Mouse (Mus musculus): ENCODE data around the gene Cilp2. TPM values are rescaled to one million over a fixed set of nuclear protein-coding genes. Genes with fewer than 3 reads are reported as not detected.
A peak's percentile ranks its signal among the peaks of the same experiment; 100 is the strongest.

Gene Cilp2
- total RNA-seq (2014; rRNA removed) (13.5 and 13.8 TPM in 2 replicates), polyA plus RNA-seq (2015; fragmentation: Nextera tagmentation; extraction: Ambion mirVana) (9.5 and 10.1 TPM in 2 replicates)

DNA sequence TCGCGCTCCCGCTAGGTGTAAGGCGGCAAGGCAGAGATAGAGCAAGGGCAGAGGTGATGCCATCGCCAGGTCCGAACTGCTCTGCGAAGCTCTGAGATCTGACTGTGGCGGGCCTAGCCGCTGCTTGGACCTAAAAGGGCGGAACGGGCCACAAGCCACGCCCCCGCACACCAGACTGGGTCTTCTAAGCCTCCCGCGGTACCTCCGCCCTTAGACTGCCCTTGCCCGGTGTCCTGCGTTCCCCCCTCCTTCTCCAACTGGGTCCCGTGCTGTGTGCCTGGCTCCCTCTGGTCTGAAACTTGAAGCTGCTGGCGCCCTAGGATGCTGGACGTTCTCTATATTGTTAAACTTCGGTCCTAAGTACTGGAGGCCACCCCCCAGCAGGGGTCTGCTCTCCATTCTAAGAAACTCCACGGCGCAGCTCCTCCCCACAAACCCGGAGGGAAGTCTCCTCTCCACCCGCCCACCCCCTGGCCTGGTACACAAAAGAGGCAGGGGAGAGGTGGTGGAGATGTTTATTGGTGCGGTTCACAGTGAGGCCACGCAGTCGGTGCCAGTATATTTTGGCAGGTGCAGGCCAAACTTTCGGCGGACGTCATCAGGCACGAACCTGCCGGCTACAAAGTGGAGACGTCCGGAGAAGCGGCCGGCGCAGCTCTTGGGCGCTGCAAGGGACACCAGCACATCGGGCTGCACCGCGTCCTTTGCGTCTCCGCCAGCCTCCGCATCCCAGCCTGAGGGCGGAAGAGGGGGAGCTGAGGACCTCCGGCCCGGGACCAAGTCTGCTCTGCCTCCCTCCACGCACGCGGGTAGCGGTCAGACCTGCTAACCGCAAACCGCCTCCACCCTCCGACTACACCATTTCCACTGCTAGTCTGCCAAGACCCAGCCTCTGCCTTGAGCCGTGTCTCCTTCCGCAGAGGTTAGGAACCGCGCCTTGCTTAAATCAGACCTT is at the start of gene Cilp2:
Gene Cilp2 (minus strand): TSS at position 399 of the 955 bp plus-strand sequence.
- peak; percentile 16 for DNase-seq
- Histone ChIP-seq H3K4me3 (ENCODE audit: low read depth, low read length) (peak within 1 kb of the TSS; percentile 23), H3K9ac (0 out of 2 replicates have a peak within 1 kb of the TSS, but pooled peaks have one; percentile 22), H3K27ac (ENCODE audit: low read depth, low read length) (no peak within 1 kb of the TSS), H3K4me2 (ENCODE audit: low read depth) (peak within 1 kb of the TSS; percentile 46), H3K4me1 (ENCODE audit: insufficient read depth) (no peaks in the 10 kb centered on the region), H3K36me3 (ENCODE audit: insufficient read depth) (peaks cover 3% of the 10 kb centered on the region), H3K9me3 (ENCODE audit: low read length) (no peaks in the 10 kb centered on the region), H3K27me3 (ENCODE audit: insufficient read depth, low read length) (peaks cover 68% of the 10 kb centered on the region)
- WGBS = 1% methylated on average over 57 of the region's 60 CpGs
- ATAC-seq = peak; percentile 16; the same call in 1 of the 2 replicates
- TF ChIP-seq CTCF (IDR thresholded peaks at IDR 0.05; ENCODE audit: low read depth) = no peak

DNA sequence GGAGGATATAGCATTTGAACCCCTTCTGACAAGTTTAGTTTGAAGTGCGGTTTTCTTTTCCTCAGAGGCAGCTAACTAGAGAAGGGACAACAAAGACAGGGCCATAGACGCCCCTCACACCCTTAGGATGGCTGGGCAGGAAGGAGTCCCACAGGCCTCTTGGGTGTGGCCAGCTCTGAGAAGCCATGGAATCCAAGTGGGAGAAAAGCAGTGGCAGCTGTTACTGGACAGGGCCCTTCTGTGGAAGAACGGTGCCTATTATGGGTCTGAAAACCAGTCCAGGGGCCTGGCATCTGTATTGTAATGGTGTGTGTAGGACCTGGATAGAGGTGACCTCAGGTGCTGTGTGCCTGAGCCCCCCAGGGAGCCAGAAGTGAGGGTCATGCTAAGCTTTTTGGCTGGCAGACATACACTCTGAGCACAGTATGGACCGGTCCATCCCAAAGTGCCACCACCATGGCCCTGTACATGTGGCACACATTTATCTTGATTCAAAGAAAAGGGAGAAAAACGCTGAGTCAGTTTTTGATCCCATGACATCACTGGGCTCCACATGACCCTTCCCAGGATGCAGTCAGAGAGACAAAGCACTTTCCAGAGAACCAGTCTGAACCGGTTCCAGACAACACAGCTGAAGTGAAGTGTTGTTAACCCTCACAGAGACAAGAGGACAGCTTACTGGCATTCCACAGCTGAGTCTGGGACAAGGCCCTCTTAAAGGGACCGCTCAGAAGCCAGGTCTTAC is 48.7 kb upstream of the Cilp2 start:
- Histone ChIP-seq H3K9me3 (ENCODE audit: low read length) (no peaks in the 10 kb centered on the region), H3K9ac (peak overlapping the region; percentile 14; the same call in 1 of the 2 replicates), H3K27me3 (ENCODE audit: insufficient read depth, low read length) (no peaks in the 10 kb centered on the region), H3K4me3 (ENCODE audit: low read depth, low read length) (no peak overlapping the region), H3K36me3 (ENCODE audit: insufficient read depth) (peaks cover 5% of the 10 kb centered on the region; the same call in 1 of the 2 replicates), H3K27ac (ENCODE audit: low read depth, low read length) (0 out of 2 replicates have a peak overlapping the region, but pooled peaks have one; percentile 40), H3K4me1 (ENCODE audit: insufficient read depth) (no peaks in the 10 kb centered on the region), H3K4me2 (ENCODE audit: low read depth) (no peak overlapping the region)
- ATAC-seq (peak; percentile 96), DNase-seq (peak; percentile 27)
- 60% methylated on average over 7 of the region's 7 CpGs for WGBS
- TF ChIP-seq CTCF (IDR thresholded peaks at IDR 0.05; ENCODE audit: low read depth) = no peak

DNA sequence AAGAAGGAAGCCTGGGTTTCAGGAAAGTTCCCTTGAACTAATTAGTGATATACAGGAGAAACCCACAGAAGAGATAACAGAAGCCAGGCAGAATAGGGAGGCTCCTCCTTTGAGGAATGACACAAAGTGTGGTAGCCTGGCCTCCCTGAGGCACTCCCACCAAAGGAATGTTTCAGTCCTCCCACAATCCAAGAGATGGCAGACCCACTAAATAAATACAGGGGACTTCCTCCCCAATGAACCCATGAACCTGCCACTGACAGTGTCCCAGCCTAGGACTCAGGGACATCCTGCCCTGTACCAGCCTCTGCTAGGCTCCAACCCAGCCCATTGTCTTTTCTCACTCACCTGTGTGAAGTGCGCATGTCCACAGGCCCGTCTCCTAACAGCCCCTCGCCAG is 47.9 kb upstream of the Cilp2 start:
- 93% methylated on average over 3 of the region's 3 CpGs for WGBS
- Histone ChIP-seq H3K27me3 (ENCODE audit: insufficient read depth, low read length) (no peaks in the 10 kb centered on the region), H3K9ac (no peak overlapping the region), H3K27ac (ENCODE audit: low read depth, low read length) (no peak overlapping the region), H3K4me1 (ENCODE audit: insufficient read depth) (no peaks in the 10 kb centered on the region), H3K9me3 (ENCODE audit: low read length) (no peaks in the 10 kb centered on the region), H3K36me3 (ENCODE audit: insufficient read depth) (peaks cover 5% of the 10 kb centered on the region; the same call in 1 of the 2 replicates), H3K4me2 (ENCODE audit: low read depth) (no peak overlapping the region), H3K4me3 (ENCODE audit: low read depth, low read length) (no peak overlapping the region)
- DNase-seq (no peak), ATAC-seq (no peak)
- TF ChIP-seq CTCF (IDR thresholded peaks at IDR 0.05; ENCODE audit: low read depth) = no peak

DNA sequence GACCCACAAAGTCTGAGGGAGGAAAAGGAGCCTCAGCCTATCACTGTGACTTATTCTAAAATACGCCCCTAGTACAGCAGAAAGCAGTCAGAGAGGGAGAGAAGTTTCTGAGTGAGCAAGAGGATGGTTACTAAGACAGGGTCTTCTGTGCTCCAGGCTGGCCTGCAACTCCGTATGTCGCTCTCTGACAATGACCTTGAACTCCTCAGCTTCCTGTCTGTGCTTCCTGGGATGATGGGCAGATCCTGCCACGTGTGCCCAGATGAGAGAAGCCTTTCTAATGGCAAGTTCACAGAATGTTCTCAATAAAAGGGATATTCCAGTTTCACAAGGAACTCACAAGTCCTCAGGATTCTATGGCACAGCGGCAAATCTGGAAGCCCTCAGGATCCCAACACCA is 47.1 kb upstream of the Cilp2 start:
- Histone ChIP-seq H3K4me3 (ENCODE audit: low read depth, low read length) (no peak overlapping the region), H3K4me1 (ENCODE audit: insufficient read depth) (no peaks in the 10 kb centered on the region), H3K9ac (no peak overlapping the region), H3K9me3 (ENCODE audit: low read length) (no peaks in the 10 kb centered on the region), H3K4me2 (ENCODE audit: low read depth) (no peak overlapping the region), H3K36me3 (ENCODE audit: insufficient read depth) (peaks cover 5% of the 10 kb centered on the region; the same call in 1 of the 2 replicates), H3K27ac (ENCODE audit: low read depth, low read length) (no peak overlapping the region), H3K27me3 (ENCODE audit: insufficient read depth, low read length) (no peaks in the 10 kb centered on the region)
- no peak for ATAC-seq
- no peak for DNase-seq
- WGBS = 91% methylated on average over 5 of the region's 5 CpGs
- no peak for TF ChIP-seq CTCF (IDR thresholded peaks at IDR 0.05; ENCODE audit: low read depth)

DNA sequence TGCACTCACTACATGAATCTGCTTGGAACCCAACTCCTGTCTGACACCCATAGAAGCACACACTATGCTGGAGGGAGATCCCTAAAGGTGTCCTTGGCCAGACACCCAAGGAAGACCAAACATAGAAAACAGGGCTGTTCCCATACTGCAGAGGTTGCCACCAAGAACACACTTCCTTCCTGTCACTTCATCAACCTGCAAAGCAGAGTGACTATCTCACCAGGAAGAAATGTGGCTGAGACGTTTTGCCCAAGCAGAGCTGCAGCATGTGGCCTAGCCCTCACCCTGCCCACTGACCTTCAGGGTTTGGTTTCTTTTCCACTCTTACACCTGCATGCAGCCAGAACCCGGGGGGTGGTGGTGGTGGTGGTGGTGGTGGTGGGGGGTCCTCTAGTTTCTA is 46.3 kb upstream of the Cilp2 start:
- DNase-seq (no peak), ATAC-seq (no peak)
- WGBS = 82% methylated on average over 2 of the region's 2 CpGs
- peaks cover 5% of the 10 kb centered on the region; the same call in 1 of the 2 replicates for H3K36me3 ChIP-seq (ENCODE audit: insufficient read depth)
- no peaks in the 10 kb centered on the region for H3K4me1 ChIP-seq (ENCODE audit: insufficient read depth)
- no peak overlapping the region for H3K27ac ChIP-seq (ENCODE audit: low read depth, low read length)
- H3K27me3 ChIP-seq (ENCODE audit: insufficient read depth, low read length) = no peaks in the 10 kb centered on the region
- H3K4me2 ChIP-seq (ENCODE audit: low read depth) = no peak overlapping the region
- H3K9me3 ChIP-seq (ENCODE audit: low read length) = no peaks in the 10 kb centered on the region
- H3K9ac ChIP-seq = no peak overlapping the region
- H3K4me3 ChIP-seq (ENCODE audit: low read depth, low read length) = no peak overlapping the region
- TF ChIP-seq CTCF (IDR thresholded peaks at IDR 0.05; ENCODE audit: low read depth) = no peak

DNA sequence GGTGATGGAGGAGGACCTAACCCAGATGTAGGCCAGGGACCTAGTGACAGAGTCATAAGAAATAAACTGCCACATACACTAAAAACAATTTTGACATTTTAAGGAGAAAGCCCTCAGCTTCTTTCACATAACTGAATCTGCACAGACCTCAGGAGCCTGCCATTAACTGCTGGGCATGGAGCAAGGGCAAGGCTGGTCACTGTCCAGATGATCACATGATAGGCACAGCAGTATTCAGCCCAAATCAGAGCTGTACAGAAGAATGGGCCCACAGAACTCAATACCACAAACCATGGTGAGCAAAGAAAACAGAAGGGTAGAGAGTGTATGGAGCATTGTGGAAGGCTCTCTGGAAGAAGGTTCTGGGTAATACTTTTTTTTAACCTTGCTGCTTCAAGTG is 39.4 kb upstream of the Cilp2 start:
- Histone ChIP-seq H3K27me3 (ENCODE audit: insufficient read depth, low read length) (no peaks in the 10 kb centered on the region), H3K9ac (no peak overlapping the region), H3K27ac (ENCODE audit: low read depth, low read length) (no peak overlapping the region), H3K4me3 (ENCODE audit: low read depth, low read length) (no peak overlapping the region), H3K4me2 (ENCODE audit: low read depth) (no peak overlapping the region), H3K4me1 (ENCODE audit: insufficient read depth) (no peaks in the 10 kb centered on the region), H3K9me3 (ENCODE audit: low read length) (no peaks in the 10 kb centered on the region), H3K36me3 (ENCODE audit: insufficient read depth) (no peaks in the 10 kb centered on the region)
- DNase-seq (no peak), ATAC-seq (no peak)
- no peak for TF ChIP-seq CTCF (IDR thresholded peaks at IDR 0.05; ENCODE audit: low read depth)

Measured in forebrain, postnatal 0 days (tissue).